Mouse (Mus musculus) heart, adult 11 months (tissue): ENCODE data around the gene Otub1.

Experiments used
- DNase-seq: peaks from one replicate; pipeline ENCODE4 v3.0.0; 2022

Gene Otub1

GRCm38 (mm10) chr19:7205326-7205725 lies 790 bp downstream of the Otub1 start:
- no peak for DNase-seq

DNA sequence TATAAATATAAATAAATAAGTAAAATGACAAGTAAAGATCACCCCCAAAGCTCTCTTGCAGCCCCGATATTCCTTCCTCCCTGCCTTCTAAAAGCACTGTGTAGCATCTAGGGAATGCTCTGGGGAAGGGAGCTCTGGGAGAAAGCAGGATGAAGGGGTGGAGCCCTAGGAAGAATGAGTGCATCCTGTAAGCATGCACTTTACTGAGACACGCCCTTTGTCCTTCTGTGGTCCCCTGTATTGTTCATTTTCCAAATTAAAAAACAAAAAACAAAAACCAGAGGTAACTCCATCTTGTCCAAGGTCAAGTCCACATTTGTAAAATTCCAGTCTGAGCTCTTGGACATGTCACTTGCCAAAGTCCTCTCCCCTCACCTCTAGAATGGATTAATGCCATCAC lies 1.2 kb downstream of the Otub1 start:
- no peak for DNase-seq

GRCm38 (mm10) chr19:7200427-7200826 lies 5.7 kb downstream of the Otub1 start:
- DNase-seq, result no peak

GRCm38 (mm10) chr19:7199089-7199488 lies 7.0 kb downstream of the Otub1 start:
- peak; percentile 90 for DNase-seq

DNA sequence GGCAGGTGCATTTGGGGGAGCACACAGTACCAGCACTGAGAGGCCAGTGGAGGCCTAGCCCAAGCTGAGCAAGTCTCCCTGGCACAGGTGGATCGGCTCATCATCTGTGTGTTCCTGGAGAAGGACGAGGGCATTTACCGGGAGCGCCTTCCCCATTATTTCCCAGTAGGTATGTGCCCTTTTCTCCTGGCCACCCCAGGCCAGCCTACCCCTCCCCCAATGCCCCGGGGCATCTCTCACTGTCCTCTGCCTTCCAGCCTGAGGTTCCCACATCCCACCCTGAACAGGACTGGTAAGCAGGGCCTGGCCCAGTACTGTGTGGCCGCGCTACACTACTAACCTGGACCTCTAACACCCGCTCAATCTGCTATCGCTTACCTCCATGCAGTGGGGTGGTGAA lies 8.7 kb downstream of the Otub1 start:
- DNase-seq, result no peak

DNA sequence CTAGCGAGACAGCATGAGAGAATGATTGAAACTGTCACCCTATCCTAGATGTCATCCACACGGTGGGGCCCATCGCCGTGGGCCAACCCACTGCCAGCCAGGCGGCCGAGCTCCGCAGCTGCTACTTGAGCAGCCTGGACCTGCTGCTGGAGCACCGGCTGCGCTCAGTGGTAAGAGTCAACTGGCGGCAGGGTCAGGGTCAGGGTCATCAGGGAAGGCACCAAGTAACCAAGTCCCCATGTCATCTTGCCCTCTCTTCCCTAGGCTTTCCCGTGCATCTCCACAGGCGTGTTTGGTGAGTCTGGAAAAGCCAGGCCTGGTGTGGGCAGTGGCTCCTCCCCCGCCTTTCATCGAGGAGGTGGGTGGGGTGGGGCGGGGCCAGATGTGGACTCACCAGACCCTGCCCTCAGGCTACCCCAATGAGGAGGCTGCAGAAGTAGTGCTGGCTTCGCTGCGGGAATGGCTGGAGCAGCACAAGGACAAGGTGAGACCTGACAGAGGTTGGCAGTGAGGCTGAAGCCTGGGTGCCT lies 9.3 kb downstream of the Otub1 start:
- DNase-seq, result peak; percentile 94

- peak; percentile 94 for DNase-seq
Measured at GRCm38 (mm10) chr19:7195900-7196728, 10.0 kb downstream of the Otub1 start.

DNA sequence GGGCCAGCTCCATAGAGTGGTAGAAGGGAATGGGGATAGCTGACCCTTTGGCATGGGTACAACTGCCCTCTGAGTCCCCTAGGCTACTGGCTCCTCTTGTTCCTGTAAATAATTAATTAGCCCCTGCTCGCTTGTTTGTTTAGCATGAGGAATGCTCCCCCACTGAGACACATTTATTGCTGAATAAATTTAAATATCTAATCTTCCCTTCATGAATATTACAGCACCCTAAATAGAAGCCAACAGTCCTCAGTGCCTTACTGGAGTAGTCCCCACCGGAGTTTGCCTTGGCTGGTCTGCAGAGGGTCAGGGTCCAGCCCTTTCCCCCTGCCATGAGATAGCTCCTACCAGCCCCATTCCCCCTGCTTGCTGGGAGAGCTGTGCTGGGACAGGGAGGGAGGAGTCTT lies 13.6 kb downstream of the Otub1 start:
- DNase-seq, result no peak

DNA sequence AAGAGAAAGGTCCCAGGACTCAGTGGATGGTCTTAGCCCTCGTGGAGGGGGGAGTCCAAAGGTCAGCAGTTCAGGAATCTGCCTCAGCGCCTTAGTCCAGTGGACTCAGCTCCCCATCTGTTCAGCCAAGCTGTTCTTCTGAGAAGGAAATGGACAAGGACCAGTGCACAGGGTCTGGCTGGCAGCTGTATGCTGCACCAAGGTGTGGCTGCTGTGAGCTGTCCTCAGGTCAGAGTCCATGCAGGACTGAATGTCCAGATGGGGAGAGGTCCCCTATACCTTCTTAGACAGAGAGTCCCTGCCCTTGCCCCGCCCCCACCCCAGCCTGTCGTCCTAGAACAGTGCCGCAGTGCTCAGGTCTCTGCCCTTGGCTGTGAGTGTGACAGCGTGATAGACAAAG lies 14.5 kb downstream of the Otub1 start:
- no peak for DNase-seq

GRCm38 (mm10) chr19:7190986-7191385 lies 15.1 kb downstream of the Otub1 start:
- no peak for DNase-seq

GRCm38 (mm10) chr19:7189026-7189425 lies 17.1 kb downstream of the Otub1 start:
- DNase-seq, result no peak

GRCm38 (mm10) chr19:7187157-7187556 lies 19.0 kb downstream of the Otub1 start:
- DNase-seq, result peak; percentile 79

GRCm38 (mm10) chr19:7185715-7186291 lies 20.3 kb downstream of the Otub1 start:
- DNase-seq, result peak; percentile 81

DNA sequence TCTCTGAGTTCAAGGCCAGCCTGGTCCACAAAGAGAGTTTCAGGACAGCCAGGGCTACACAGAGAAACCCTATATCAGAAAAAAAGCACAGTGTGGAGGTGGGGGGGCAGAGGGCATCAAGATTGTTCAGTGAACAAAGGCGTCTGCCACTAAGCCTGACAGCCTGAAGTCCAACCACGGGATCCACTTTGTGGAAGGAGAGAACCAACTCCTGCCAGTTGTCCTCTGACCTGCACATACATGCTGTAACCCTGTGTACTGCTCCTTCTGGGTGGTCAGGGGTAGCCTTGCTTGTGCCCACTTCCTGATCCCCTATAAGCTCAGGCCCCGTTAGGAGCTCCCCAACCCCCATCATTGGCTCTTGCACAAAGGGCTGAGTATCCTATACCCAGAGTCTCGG lies 21.1 kb downstream of the Otub1 start:
- peak; percentile 73 for DNase-seq

DNA sequence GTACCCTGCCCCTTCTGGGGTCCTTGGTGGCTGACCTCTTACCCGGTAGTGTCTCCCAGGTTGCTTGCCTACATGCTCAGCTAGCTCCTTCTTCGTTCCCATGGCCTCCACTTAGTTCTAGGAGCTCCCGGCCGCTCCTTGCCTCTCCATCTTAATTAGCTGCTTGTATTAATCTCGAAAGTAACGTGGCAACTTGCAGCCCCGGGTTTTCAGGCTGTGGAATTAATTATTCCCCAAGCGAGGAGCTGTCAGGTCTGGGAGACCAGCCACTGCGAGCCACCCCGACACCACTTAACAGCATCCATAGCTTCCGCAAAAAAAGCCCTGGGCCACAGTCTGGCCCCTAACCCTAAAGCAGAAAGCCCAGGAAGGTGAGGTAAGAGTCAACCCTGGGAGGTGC lies 22.7 kb downstream of the Otub1 start:
- DNase-seq, result no peak

GRCm38 (mm10) chr19:7182273-7182949 lies 23.7 kb downstream of the Otub1 start:
- DNase-seq, result peak; percentile 92

DNA sequence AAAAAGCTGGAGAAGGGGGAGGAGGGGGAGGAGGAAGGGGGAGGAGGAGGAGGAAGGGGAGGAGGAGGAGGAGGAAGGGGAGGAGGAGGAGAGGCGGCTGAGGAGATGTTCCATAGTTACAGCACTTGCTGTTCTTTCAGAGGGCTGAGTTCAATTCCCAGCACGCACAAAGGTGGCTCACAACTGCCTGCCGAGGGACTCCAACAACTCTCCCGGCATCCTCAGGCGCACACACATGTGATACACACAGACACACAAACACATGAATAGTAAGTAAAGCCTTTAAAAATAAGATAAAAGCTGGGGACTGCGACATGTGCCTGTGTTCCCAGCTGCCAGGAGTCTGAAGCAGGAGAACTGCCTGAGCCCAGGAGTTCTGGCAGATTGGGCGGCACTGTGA lies 24.6 kb downstream of the Otub1 start:
- DNase-seq, result peak; percentile 82

- peak; percentile 92 for DNase-seq
Measured at GRCm38 (mm10) chr19:7180756-7181405, 25.2 kb downstream of the Otub1 start.

- peak; percentile 86 for DNase-seq
Measured at GRCm38 (mm10) chr19:7178841-7179452, 27.2 kb downstream of the Otub1 start.

DNA sequence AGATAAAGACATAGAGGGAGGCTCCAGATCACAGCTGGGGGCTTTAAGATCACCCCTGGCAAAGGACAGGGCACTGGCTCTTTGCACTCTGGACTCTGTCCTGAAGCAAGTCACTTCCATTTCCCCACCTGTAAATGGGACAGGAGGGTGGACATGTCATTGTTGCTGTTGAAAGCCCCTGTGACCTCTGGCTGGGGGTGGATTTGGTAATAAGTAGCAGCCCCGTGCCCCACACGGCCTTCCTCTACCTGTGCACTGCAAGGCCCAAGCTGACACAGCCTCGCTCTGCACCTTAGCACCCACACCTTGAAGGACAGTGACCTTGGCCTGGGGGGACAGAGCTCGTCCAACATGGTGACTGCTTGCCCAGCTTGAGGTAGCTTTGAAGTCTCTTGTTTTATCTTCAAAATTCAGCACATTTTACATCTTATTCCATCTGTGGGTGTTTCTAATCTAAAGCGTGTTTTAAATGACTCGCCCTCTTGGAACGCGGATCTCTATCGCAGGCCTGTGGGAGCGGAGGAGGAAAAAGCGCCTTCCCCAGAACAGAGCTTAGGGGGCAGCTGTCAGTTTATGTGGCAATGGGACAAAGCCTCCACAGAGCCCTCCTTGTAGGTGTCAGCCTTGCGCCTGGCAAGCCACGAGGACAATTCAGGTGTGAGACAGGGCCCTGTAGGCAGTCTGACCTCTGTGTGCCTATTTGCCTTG lies 28.2 kb downstream of the Otub1 start:
- DNase-seq, result no peak

- DNase-seq, result peak; percentile 87
Measured at GRCm38 (mm10) chr19:7176041-7176696, 29.9 kb downstream of the Otub1 start.
